In the genomic region with DNA sequence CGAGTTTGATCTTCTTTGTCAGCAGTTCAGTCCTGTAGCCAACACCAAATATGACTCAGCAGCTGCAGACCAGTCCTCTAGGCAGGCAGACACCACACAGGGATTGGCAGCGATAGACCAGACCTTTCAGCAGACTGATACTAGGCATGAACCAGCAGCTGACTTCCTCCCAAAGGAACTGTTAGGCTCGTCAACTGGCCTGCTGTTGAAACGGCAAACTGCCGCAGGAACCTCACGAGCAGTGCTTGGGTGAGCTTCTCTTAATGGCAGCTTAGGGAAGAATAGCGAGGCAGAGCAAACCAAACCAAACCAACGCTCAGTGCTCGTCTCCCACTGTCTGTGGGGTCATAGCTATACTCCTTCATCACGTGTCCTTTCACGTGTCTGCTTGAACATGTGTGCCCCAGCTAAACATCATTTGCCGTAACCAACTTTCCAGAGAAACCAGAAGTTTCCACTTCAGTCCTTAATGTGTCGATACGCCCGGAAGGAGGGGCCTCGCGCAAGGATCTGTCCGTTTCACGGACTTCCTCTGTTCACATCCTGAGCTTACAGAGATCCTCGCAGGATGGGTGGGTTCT, we compare ENCODE assay signal across 10 mouse cellular contexts. TPM values are rescaled to one million over a fixed set of nuclear protein-coding genes. Genes with fewer than 3 reads are reported as not detected.
DNase-seq lines count a peak whose midpoint lies in the region; ATAC-seq and TF ChIP-seq lines count a peak whose summit lies in the region.
"Had no signal": no experiment of that assay in that cellular context is flagged by ENCODE, and none has a peak within 500 bp of the region (broad histone marks: within the 10 kb centered on the region; RNA-seq: fewer than 3 reads in every experiment).

No protein-coding gene starts in this region.

- no peaks in the 10 kb centered on the region for H3K36me3 ChIP-seq in CH12.LX (replicated peaks in 1 of 2; ENCODE audit: control insufficient read depth in 1 of 2, insufficient read depth in 1 of 2, low read length in 1 of 2)
- H3K36me3 ChIP-seq in heart, embryonic 13.5 days: no peaks in the 10 kb centered on the region
- no peaks in the 10 kb centered on the region for H3K36me3 ChIP-seq in macrophage (ENCODE audit: inconsistent target)
- H3K36me3 ChIP-seq: midbrain, embryonic 12.5 days had no signal

- TF ChIP-seq CTCF in CH12.LX (conservative IDR thresholded peaks at IDR 0.05 in 1 of 2, IDR thresholded peaks at IDR 0.05 in 1 of 2; ENCODE audit: low read depth in 2 of 2, low read length in 2 of 2): no peak

- H3K4me1 ChIP-seq in CH12.LX (ENCODE audit: control insufficient read depth in 1 of 2, insufficient read depth in 2 of 2): peaks cover 11 to 17% of the 10 kb centered on the region in 2 experiments; a peak in 3 of 4 replicates
- H3K4me1 ChIP-seq in heart, embryonic 13.5 days: peaks cover 62% of the 10 kb centered on the region

- in situ Hi-C loops in CH12.LX (cut with MboI; ENCODE audit: low pct_ligation_motif_present, low pct_unique_long_range_greater_than_20kb, low sequenced_read_pairs): no loop called here

- DNase-seq in 3T3-L1 (ENCODE audit: low read depth, low spot score) (peak; percentile 56), CH12.LX (ENCODE audit: extremely low read depth) (no peak)
- no peak for DNase-seq in frontal cortex, postnatal 10 days (ENCODE audit: low spot score in 2 of 2)
- no peak for DNase-seq in left cerebral cortex, adult 8-10 months (ENCODE audit: low spot score in 2 of 2)
- no peak for DNase-seq in embryo, embryonic 10.5 days (ENCODE audit: low spot score)
- no peak for DNase-seq in right cerebral cortex, adult 18-20 months

- H3K27ac ChIP-seq in CH12.LX (ENCODE audit: insufficient read depth, low read depth) (no peak overlapping the region), macrophage (peak overlapping the region; percentile 87)
- peak overlapping the region; percentile 65 for H3K27ac ChIP-seq in heart, embryonic 13.5 days (replicated peaks)
- H3K27ac ChIP-seq: midbrain, embryonic 12.5 days had no signal

- 50% methylated on average over 20 of the region's 20 CpGs for WGBS in heart, embryonic 13.5 days
- whole genome bisulfite sequencing in macrophage (ENCODE audit: missing documents): 1% methylated on average over 20 of the region's 20 CpGs

- H3K4me3 ChIP-seq in CH12.LX (replicated peaks in 1 of 3; ENCODE audit: low read depth in 2 of 3, low read length in 2 of 3, poor library complexity in 1 of 3) (no peak overlapping the region), macrophage (ENCODE audit: inconsistent target) (peak overlapping the region; percentile 7; the same call in 1 of the 2 replicates)
- no peak overlapping the region for H3K4me3 ChIP-seq in heart, embryonic 13.5 days
- H3K4me3 ChIP-seq: midbrain, embryonic 12.5 days had no signal

- H3K9ac ChIP-seq in CH12.LX (ENCODE audit: insufficient read depth, low read depth): no peak overlapping the region
- H3K9ac ChIP-seq in heart, embryonic 13.5 days: no peak overlapping the region
- H3K9ac ChIP-seq: midbrain, embryonic 12.5 days had no signal

- no peak for TF ChIP-seq RAD21 in CH12.LX (IDR thresholded peaks at IDR 0.05; ENCODE audit: low read depth, low read length)

- TF ChIP-seq POLR2A in CH12.LX (IDR thresholded peaks at IDR 0.05; ENCODE audit: low read depth, low read length): no peak

- H3K9me3 ChIP-seq in CH12.LX (replicated peaks; ENCODE audit: low read length): no peaks in the 10 kb centered on the region
- H3K9me3 ChIP-seq in heart, embryonic 13.5 days: no peaks in the 10 kb centered on the region
- H3K9me3 ChIP-seq: midbrain, embryonic 12.5 days had no signal

- H3K79me2 ChIP-seq in CH12.LX (replicated peaks; ENCODE audit: control insufficient read depth, extremely low read depth, insufficient read depth, poor library complexity, severe bottlenecking) (no peaks in the 10 kb centered on the region), macrophage (ENCODE audit: inconsistent target) (no peaks in the 10 kb centered on the region)

- H3K4me2 ChIP-seq in CH12.LX (ENCODE audit: insufficient read depth, low read depth, poor library complexity, severe bottlenecking): no peak overlapping the region
- H3K4me2 ChIP-seq in heart, embryonic 13.5 days: peak overlapping the region; percentile 28
- H3K4me2 ChIP-seq: midbrain, embryonic 12.5 days had no signal

- no peak for TF ChIP-seq EP300 in CH12.LX (IDR thresholded peaks at IDR 0.05; ENCODE audit: low read length)

- no peaks in the 10 kb centered on the region for H3K27me3 ChIP-seq in CH12.LX (replicated peaks)
- H3K27me3 ChIP-seq in heart, embryonic 13.5 days (replicated peaks): 0 out of 2 replicates have a peak, but pooled peaks cover 13% of the 10 kb centered on the region
- H3K27me3 ChIP-seq: midbrain, embryonic 12.5 days had no signal

- dilution Hi-C loops in CH12.LX (cut with MboI; ENCODE audit: extremely low pct_ligation_motif_present, extremely low pct_unique_long_range_greater_than_20kb, low sequenced_read_pairs): no loop called here

- ATAC-seq in heart, embryonic 13.5 days (ENCODE audit: extremely low read depth, insufficient number of reproducible peaks, low FRiP score, low TSS enrichment): no peak

TF ChIP-seq in CH12.LX, 34 proteins besides CTCF, POLR2A, EP300 and RAD21 (continues in another document):
- TF ChIP-seq BHLHE40 (IDR thresholded peaks at IDR 0.05; ENCODE audit: low read depth, low read length) (peak; percentile 86), USF1 (IDR thresholded peaks at IDR 0.05; ENCODE audit: low read depth, low read length) (peak; percentile 52), IRF4 (IDR thresholded peaks at IDR 0.05; ENCODE audit: low read depth, low read length) (no peak), RCOR1 (conservative IDR thresholded peaks at IDR 0.05; ENCODE audit: low read depth, low read length) (no peak), USF2 (conservative IDR thresholded peaks at IDR 0.05; ENCODE audit: low read depth, low read length) (peak; percentile 56), MAX (IDR thresholded peaks at IDR 0.05; ENCODE audit: low read length) (peak; percentile 38; the same call in 1 of the 2 replicates), TBP (conservative IDR thresholded peaks at IDR 0.05; ENCODE audit: low read depth, low read length) (no peak), ETS1 (conservative IDR thresholded peaks at IDR 0.05; ENCODE audit: low read depth, low read length) (0 out of 2 replicates have a peak, but pooled peaks have one; percentile 14), MYC (IDR thresholded peaks at IDR 0.05; ENCODE audit: low read depth, low read length) (0 out of 2 replicates have a peak, but pooled peaks have one; percentile 21)

RNA-seq across cellular contexts. Expression of a gene that starts 14.3 kb away (rescaled TPM):
- total RNA-seq in CH12.LX (2012; rRNA removed): 15.0 and 15.4 TPM in 2 replicates
- total RNA-seq in CH12.LX (2014; rRNA removed): 12.7 and 13.1 TPM in 2 replicates
- 8.8 and 13.2 TPM in 2 replicates for polyA plus RNA-seq in CH12.LX (2012; ENCODE audit: insufficient read length, low read depth)
- 15.7 TPM in 2 replicates for polyA plus RNA-seq in heart, embryonic 13.5 days (2015; fragmentation: Nextera tagmentation; extraction: Ambion mirVana)
- 100 to 1,000 TPM in 15 of 26 experiments, 10 to 100 TPM in 11; 70.6 to 801 (median 163) TPM for total RNA-seq in macrophage (2018; cell fraction: chromatin; rRNA removed)
- total RNA-seq in macrophage (2018; cell fraction: cytosol; rRNA removed): 100 to 1,000 TPM in 4 of 26 experiments, 10 to 100 TPM in 22; 15.3 to 148 (median 25.5) TPM
- 100 to 1,000 TPM in 17 of 26 experiments, 10 to 100 TPM in 9; 61.1 to 619 (median 117) TPM for total RNA-seq in macrophage (2018; cell fraction: nucleus; rRNA removed)
- 13.0 to 22.9 TPM (median 22.5 TPM) in 3 replicates for polyA plus RNA-seq in macrophage (2018)
- 10 to 100 TPM in 2 of 4 experiments, 1 to 10 TPM in 2; 7.0 to 12.4 (median 10.5) TPM for total RNA-seq in left cerebral cortex, adult 8-10 months (2022)

RNA-seq across cellular contexts. Expression of a gene that starts 15.3 kb away (rescaled TPM):
- total RNA-seq in CH12.LX (2012; rRNA removed) (0.08 TPM in 1 of 2 replicates, not detected in the other), CH12.LX (2014; rRNA removed) (not detected in 2 replicates)
- polyA plus RNA-seq in CH12.LX (2012; ENCODE audit: insufficient read length, low read depth) (not detected in 2 replicates), macrophage (2018) (not detected in 3 replicates)
- polyA plus RNA-seq in heart, embryonic 13.5 days (2015; fragmentation: Nextera tagmentation; extraction: Ambion mirVana): 1.2 and 1.6 TPM in 2 replicates
- not detected for total RNA-seq in macrophage (2018; cell fraction: chromatin; rRNA removed)
- under 1 TPM in 4 of 26 experiments, not detected in 22; 0.05 to 0.10 (median 0.07) TPM for total RNA-seq in macrophage (2018; cell fraction: cytosol; rRNA removed)
- not detected for total RNA-seq in macrophage (2018; cell fraction: nucleus; rRNA removed)
- total RNA-seq in left cerebral cortex, adult 8-10 months (2022): not detected
- total RNA-seq: gastrocnemius, postnatal 4 days had no signal
- polyA plus RNA-seq: midbrain, embryonic 12.5 days had no signal

RNA-seq across cellular contexts. Expression of a gene that starts 30.0 kb away (rescaled TPM):
- total RNA-seq in CH12.LX (2012; rRNA removed) (1.8 and 1.9 TPM in 2 replicates), CH12.LX (2014; rRNA removed) (4.3 and 6.6 TPM in 2 replicates)
- polyA plus RNA-seq in CH12.LX (2012; ENCODE audit: insufficient read length, low read depth) (4.2 and 5.8 TPM in 2 replicates), macrophage (2018) (not detected in 3 replicates)
- not detected in 2 replicates for polyA plus RNA-seq in heart, embryonic 13.5 days (2015; fragmentation: Nextera tagmentation; extraction: Ambion mirVana)
- not detected for total RNA-seq in macrophage (2018; cell fraction: chromatin; rRNA removed)
- total RNA-seq in macrophage (2018; cell fraction: cytosol; rRNA removed): not detected
- total RNA-seq in macrophage (2018; cell fraction: nucleus; rRNA removed): not detected
- not detected for total RNA-seq in left cerebral cortex, adult 8-10 months (2022)
- total RNA-seq: gastrocnemius, postnatal 4 days had no signal
- polyA plus RNA-seq: midbrain, embryonic 12.5 days had no signal

RNA-seq across cellular contexts. Expression of a gene that starts 47.5 kb away (rescaled TPM):
- total RNA-seq in CH12.LX (2012; rRNA removed) (0.04 and 0.08 TPM in 2 replicates), CH12.LX (2014; rRNA removed) (not detected in 2 replicates)
- polyA plus RNA-seq in CH12.LX (2012; ENCODE audit: insufficient read length, low read depth) (not detected in 2 replicates), macrophage (2018) (0.23 TPM in 2 of 3 replicates, not detected in the other)
- polyA plus RNA-seq in heart, embryonic 13.5 days (2015; fragmentation: Nextera tagmentation; extraction: Ambion mirVana): not detected in 2 replicates
- under 1 TPM in 10 of 26 experiments, not detected in 16; 0.18 to 0.30 (median 0.22) TPM for total RNA-seq in macrophage (2018; cell fraction: chromatin; rRNA removed)
- total RNA-seq in macrophage (2018; cell fraction: cytosol; rRNA removed): under 1 TPM in 25 of 26 experiments, not detected in 1; 0.05 to 0.69 (median 0.23) TPM
- under 1 TPM in 16 of 26 experiments, not detected in 10; 0.17 to 0.87 (median 0.36) TPM for total RNA-seq in macrophage (2018; cell fraction: nucleus; rRNA removed)
- not detected for total RNA-seq in left cerebral cortex, adult 8-10 months (2022)
- total RNA-seq: gastrocnemius, postnatal 4 days had no signal
- polyA plus RNA-seq: midbrain, embryonic 12.5 days had no signal

RNA-seq across cellular contexts. Expression of a gene that starts 56.0 kb away (rescaled TPM):
- total RNA-seq in CH12.LX (2012; rRNA removed) (0.21 and 0.34 TPM in 2 replicates), CH12.LX (2014; rRNA removed) (1.4 TPM in 2 replicates)
- polyA plus RNA-seq in CH12.LX (2012; ENCODE audit: insufficient read length, low read depth) (1.4 and 2.3 TPM in 2 replicates), macrophage (2018) (not detected in 3 replicates)
- not detected in 2 replicates for polyA plus RNA-seq in heart, embryonic 13.5 days (2015; fragmentation: Nextera tagmentation; extraction: Ambion mirVana)
- not detected for total RNA-seq in macrophage (2018; cell fraction: chromatin; rRNA removed)
- total RNA-seq in macrophage (2018; cell fraction: cytosol; rRNA removed): not detected
- total RNA-seq in macrophage (2018; cell fraction: nucleus; rRNA removed): not detected
- not detected for total RNA-seq in left cerebral cortex, adult 8-10 months (2022)
- total RNA-seq: gastrocnemius, postnatal 4 days had no signal
- polyA plus RNA-seq: midbrain, embryonic 12.5 days had no signal
